Mouse (Mus musculus): ENCODE data around the gene Slc35f5. TPM values are rescaled to one million over a fixed set of nuclear protein-coding genes. Genes with fewer than 3 reads are reported as not detected.

Slc35f5 gene
- total and polyA plus RNA-seq, 3 experiments = 1.6 to 24.6 (median 15.1) TPM

DNA sequence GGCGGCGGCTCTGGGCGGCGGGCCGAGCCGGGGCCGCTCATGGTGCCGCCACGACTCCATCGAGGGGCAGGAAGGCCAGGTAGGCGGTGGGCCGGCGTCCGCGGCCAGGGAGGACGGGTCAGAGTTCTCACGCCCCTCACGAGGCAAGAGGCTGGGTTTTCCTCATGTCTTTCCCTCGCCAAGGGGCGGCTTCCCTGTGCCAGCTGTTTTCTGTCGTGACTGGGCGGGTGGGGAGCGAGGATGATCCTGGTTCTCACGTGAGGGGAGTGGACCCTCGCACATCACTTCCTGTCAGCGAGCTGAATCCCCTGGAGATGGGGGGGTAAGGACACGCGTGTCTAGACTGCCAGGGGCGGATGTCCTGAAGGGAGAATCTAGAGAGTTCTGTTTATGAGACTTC lies 811 bp downstream of the Slc35f5 start:
- H3K4me3 ChIP-seq (ENCODE audit: low read depth, low read length) = peak overlapping the region; percentile 81
- peaks cover 32% of the 10 kb centered on the region for H3K4me1 ChIP-seq (ENCODE audit: insufficient read depth, low read depth, low read length)
- TF ChIP-seq CTCF (IDR thresholded peaks at IDR 0.05; ENCODE audit: low read depth, low read length) = no peak
- TF ChIP-seq POLR2AphosphoS5 (IDR thresholded peaks at IDR 0.05; ENCODE audit: insufficient replicate concordance, low read depth, low read length) = no peak
- no peak for TF ChIP-seq TAL1 (conservative IDR thresholded peaks at IDR 0.05; ENCODE audit: low read depth, low read length)
- TF ChIP-seq GATA2 (IDR thresholded peaks at IDR 0.05; ENCODE audit: borderline replicate concordance, low read depth, low read length) = no peak
- no peak for TF ChIP-seq GATA1 (IDR thresholded peaks at IDR 0.05; ENCODE audit: borderline replicate concordance, low read length)
- DNase-seq (ENCODE audit: low spot score) = peak; percentile 34
- no peaks in the 10 kb centered on the region for H3K9me3 ChIP-seq (replicated peaks)
- no peak for ATAC-seq (ENCODE audit: extremely low read depth, insufficient number of reproducible peaks, low FRiP score, poor library complexity, severe bottlenecking)
- peaks cover 11% of the 10 kb centered on the region for H3K36me3 ChIP-seq (replicated peaks)
- H3K27me3 ChIP-seq (ENCODE audit: insufficient read depth, low read length) = no peaks in the 10 kb centered on the region

DNA sequence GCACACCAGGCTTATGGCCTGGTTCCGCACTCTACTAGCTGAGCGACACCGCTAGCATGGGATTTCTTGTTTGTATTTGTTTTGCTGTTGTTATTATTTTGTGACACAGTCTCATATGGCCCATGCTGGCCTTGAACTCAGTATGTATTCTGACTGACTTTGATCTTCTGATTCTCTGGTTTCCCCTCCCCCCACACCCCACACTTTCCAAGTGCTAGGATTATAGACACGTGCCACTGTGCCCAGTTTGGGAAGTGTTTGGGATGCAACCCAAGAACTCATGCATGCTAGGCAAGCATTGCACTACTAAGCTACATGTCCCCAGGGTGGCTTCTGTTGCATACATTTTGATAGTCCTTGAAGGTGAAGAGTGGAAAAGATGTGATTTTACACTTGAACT lies 1.4 kb downstream of the Slc35f5 start:
- DNase-seq (ENCODE audit: low spot score) (no peak), ATAC-seq (ENCODE audit: extremely low read depth, insufficient number of reproducible peaks, low FRiP score, poor library complexity, severe bottlenecking) (no peak)
- H3K4me1 ChIP-seq (ENCODE audit: insufficient read depth, low read depth, low read length) = peaks cover 32% of the 10 kb centered on the region
- H3K9me3 ChIP-seq (replicated peaks) = no peaks in the 10 kb centered on the region
- H3K36me3 ChIP-seq (replicated peaks) = peaks cover 11% of the 10 kb centered on the region
- no peaks in the 10 kb centered on the region for H3K27me3 ChIP-seq (ENCODE audit: insufficient read depth, low read length)
- H3K4me3 ChIP-seq (ENCODE audit: low read depth, low read length) = no peak overlapping the region; the same call in 1 of the 2 replicates
- TF ChIP-seq GATA2 (IDR thresholded peaks at IDR 0.05; ENCODE audit: borderline replicate concordance, low read depth, low read length) (no peak), TAL1 (conservative IDR thresholded peaks at IDR 0.05; ENCODE audit: low read depth, low read length) (no peak), CTCF (IDR thresholded peaks at IDR 0.05; ENCODE audit: low read depth, low read length) (no peak), GATA1 (IDR thresholded peaks at IDR 0.05; ENCODE audit: borderline replicate concordance, low read length) (no peak)

DNA sequence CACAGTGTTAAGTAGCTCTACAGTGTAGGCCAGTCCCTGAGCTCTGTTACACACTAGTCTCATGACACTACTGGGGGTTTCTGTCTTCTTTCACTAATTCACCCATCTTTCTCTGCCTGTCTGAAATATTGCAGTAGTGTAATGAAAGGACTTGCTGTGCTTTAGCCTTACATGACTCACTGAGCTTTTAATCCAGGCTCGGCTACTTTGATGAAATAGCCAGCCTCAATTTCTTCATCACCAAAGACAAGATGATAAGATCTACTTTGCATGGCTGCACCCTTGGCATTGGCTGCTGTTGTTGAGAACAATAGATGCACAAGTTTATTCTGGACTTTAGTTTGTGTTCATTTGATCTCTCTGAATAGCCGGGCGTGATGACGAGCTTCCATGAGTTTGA lies 7.7 kb downstream of the Slc35f5 start:
- TF ChIP-seq GATA1 (IDR thresholded peaks at IDR 0.05; ENCODE audit: borderline replicate concordance, low read length) (no peak), CTCF (IDR thresholded peaks at IDR 0.05; ENCODE audit: low read depth, low read length) (no peak), TAL1 (conservative IDR thresholded peaks at IDR 0.05; ENCODE audit: low read depth, low read length) (no peak), POLR2AphosphoS5 (IDR thresholded peaks at IDR 0.05; ENCODE audit: insufficient replicate concordance, low read depth, low read length) (no peak), GATA2 (IDR thresholded peaks at IDR 0.05; ENCODE audit: borderline replicate concordance, low read depth, low read length) (no peak)
- H3K36me3 ChIP-seq (replicated peaks) = peaks cover 46% of the 10 kb centered on the region

DNA sequence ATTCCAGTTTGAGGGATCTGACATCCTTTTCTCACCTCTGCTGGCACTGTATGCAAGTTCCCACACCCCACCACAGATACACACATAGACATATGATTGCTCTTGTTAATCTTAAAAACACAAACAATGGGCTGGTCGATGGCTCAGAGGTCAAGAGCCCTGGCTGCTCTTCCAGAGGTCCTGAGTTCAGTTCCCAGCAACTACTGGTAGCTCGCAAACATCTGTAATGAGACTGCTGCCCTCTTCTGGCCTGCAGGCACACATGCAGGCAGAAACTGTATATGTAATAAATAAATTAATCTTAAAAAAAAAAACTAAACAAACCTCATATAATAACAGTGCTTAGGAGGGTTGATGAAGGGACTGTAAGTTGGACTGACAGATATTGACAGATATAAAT lies 13.8 kb downstream of the Slc35f5 start:
- Histone ChIP-seq H3K4me1 (ENCODE audit: insufficient read depth, low read depth, low read length) (no peaks in the 10 kb centered on the region; the same call in 1 of the 2 replicates), H3K9me3 (replicated peaks) (no peaks in the 10 kb centered on the region), H3K36me3 (replicated peaks) (peaks cover 57% of the 10 kb centered on the region), H3K27me3 (ENCODE audit: insufficient read depth, low read length) (no peaks in the 10 kb centered on the region), H3K4me3 (ENCODE audit: low read depth, low read length) (no peak overlapping the region)
- no peak for DNase-seq (ENCODE audit: low spot score)
- TF ChIP-seq CTCF (IDR thresholded peaks at IDR 0.05; ENCODE audit: low read depth, low read length) = peak; percentile 38; the same call in 1 of the 2 replicates
- no peak for TF ChIP-seq TAL1 (conservative IDR thresholded peaks at IDR 0.05; ENCODE audit: low read depth, low read length)
- no peak for ATAC-seq (ENCODE audit: extremely low read depth, insufficient number of reproducible peaks, low FRiP score, poor library complexity, severe bottlenecking)

More for the DNA sequence above, 7.7 kb downstream of the Slc35f5 start:
- no peak for DNase-seq (ENCODE audit: low spot score)
- H3K4me1 ChIP-seq (ENCODE audit: insufficient read depth, low read depth, low read length) = no peaks in the 10 kb centered on the region
- H3K9me3 ChIP-seq (replicated peaks) = no peaks in the 10 kb centered on the region
- no peak for ATAC-seq (ENCODE audit: extremely low read depth, insufficient number of reproducible peaks, low FRiP score, poor library complexity, severe bottlenecking)
- no peaks in the 10 kb centered on the region for H3K27me3 ChIP-seq (ENCODE audit: insufficient read depth, low read length)
- H3K4me3 ChIP-seq (ENCODE audit: low read depth, low read length) = no peak overlapping the region

DNA sequence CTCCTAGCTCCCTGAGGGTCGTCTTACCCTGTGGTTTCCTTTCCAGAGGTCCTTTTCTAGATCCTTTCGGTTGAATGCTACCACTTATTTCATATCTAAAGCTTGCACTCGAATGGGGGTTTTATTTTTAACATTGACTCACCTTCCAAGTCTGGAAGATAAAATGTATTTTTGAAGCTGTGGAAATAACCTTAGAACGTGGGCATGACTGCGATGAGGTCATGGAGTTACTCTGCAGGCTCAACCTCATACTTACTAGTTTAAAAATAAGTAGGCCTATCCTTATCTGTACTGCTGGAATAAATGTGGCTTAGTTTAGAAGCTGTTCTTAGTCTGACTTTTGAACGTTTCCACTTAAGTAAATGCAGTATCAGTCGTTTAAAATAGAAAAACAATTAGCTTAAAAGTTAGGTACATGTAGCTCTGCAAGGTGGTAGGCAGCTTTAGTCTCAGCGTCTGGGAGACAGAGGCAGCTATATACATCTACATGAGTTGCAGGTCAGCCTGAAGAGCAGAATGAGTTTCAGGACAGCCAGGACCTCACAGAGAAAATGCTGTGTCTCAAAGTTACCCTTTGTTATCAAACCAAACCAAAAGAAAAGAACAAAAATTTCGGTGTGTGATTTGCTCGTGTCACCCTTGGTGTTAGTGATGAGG lies 15.2 kb downstream of the Slc35f5 start:
- H3K36me3 ChIP-seq (replicated peaks) = peaks cover 48% of the 10 kb centered on the region
- ATAC-seq (ENCODE audit: extremely low read depth, insufficient number of reproducible peaks, low FRiP score, poor library complexity, severe bottlenecking) = no peak

DNA sequence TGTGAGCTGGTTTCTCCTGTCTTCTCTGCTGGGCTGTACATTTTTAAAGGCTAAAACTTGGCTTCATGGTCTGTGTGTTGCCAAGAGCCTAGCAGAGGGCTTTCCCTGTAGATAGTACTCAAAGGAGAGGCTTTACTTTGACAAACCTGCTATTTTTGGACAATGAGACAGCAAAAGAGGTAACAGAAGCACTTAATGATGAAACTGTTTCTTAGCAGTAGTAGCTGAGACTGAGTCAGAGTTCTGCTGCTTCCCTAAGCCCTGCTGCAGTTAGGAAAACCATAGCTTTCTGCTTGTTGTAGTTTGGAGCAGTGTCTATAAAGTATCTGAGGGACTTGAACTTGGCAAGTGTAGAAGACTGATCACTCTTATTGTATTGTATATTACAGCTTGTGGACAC lies 16.6 kb downstream of the Slc35f5 start:
- no peak for ATAC-seq (ENCODE audit: extremely low read depth, insufficient number of reproducible peaks, low FRiP score, poor library complexity, severe bottlenecking)
- Histone ChIP-seq H3K27me3 (ENCODE audit: insufficient read depth, low read length) (no peaks in the 10 kb centered on the region), H3K36me3 (replicated peaks) (peaks cover 50% of the 10 kb centered on the region), H3K4me3 (ENCODE audit: low read depth, low read length) (no peak overlapping the region), H3K4me1 (ENCODE audit: insufficient read depth, low read depth, low read length) (no peaks in the 10 kb centered on the region; the same call in 1 of the 2 replicates), H3K9me3 (replicated peaks) (no peaks in the 10 kb centered on the region)
- TF ChIP-seq GATA2 (IDR thresholded peaks at IDR 0.05; ENCODE audit: borderline replicate concordance, low read depth, low read length) = no peak
- TF ChIP-seq CTCF (IDR thresholded peaks at IDR 0.05; ENCODE audit: low read depth, low read length) = no peak
- TF ChIP-seq TAL1 (conservative IDR thresholded peaks at IDR 0.05; ENCODE audit: low read depth, low read length) = no peak
- no peak for TF ChIP-seq POLR2AphosphoS5 (IDR thresholded peaks at IDR 0.05; ENCODE audit: insufficient replicate concordance, low read depth, low read length)
- no peak for TF ChIP-seq GATA1 (IDR thresholded peaks at IDR 0.05; ENCODE audit: borderline replicate concordance, low read length)
- no peak for DNase-seq (ENCODE audit: low spot score)

More for the DNA sequence above, 15.2 kb downstream of the Slc35f5 start:
- no peaks in the 10 kb centered on the region for H3K9me3 ChIP-seq (replicated peaks)
- TF ChIP-seq GATA2 (IDR thresholded peaks at IDR 0.05; ENCODE audit: borderline replicate concordance, low read depth, low read length) (no peak), GATA1 (IDR thresholded peaks at IDR 0.05; ENCODE audit: borderline replicate concordance, low read length) (no peak), CTCF (IDR thresholded peaks at IDR 0.05; ENCODE audit: low read depth, low read length) (no peak), TAL1 (conservative IDR thresholded peaks at IDR 0.05; ENCODE audit: low read depth, low read length) (no peak), POLR2AphosphoS5 (IDR thresholded peaks at IDR 0.05; ENCODE audit: insufficient replicate concordance, low read depth, low read length) (no peak)
- no peaks in the 10 kb centered on the region for H3K27me3 ChIP-seq (ENCODE audit: insufficient read depth, low read length)
- no peak for DNase-seq (ENCODE audit: low spot score)
- no peaks in the 10 kb centered on the region; the same call in 1 of the 2 replicates for H3K4me1 ChIP-seq (ENCODE audit: insufficient read depth, low read depth, low read length)
- no peak overlapping the region for H3K4me3 ChIP-seq (ENCODE audit: low read depth, low read length)
